Mouse (Mus musculus) neural tube, embryonic 14.5 days (tissue): ENCODE results near the gene Rgr. TPM values are rescaled to one million over a fixed set of nuclear protein-coding genes. Genes with fewer than 3 reads are reported as not detected.

Experiments used
- ATAC-seq: fragments of 200-750 bp; cut with Nextera tagmentation; 2 replicates; pipeline ENCODE4 v1.8.0; 2017; ENCODE audit warnings: low read depth, mild to moderate bottlenecking, moderate TSS enrichment, moderate library complexity
- H3K27ac ChIP-seq: fragments of 300-500 bp; sonication (generic); 2 replicates; pipeline ENCODE4 v1.5.1; 2014; ENCODE audit warnings: low read depth, mild to moderate bottlenecking, control low read depth, low read length, moderate library complexity, mixed read lengths
- H3K27me3 ChIP-seq: fragments of 300-500 bp; sonication (generic); 2 replicates; pipeline ENCODE4 v1.6.1; 2014; ENCODE audit warnings: low read length; ENCODE audit not compliant: control insufficient read depth, insufficient read depth
- H3K36me3 ChIP-seq: fragments of 300-500 bp; sonication (generic); 2 replicates; pipeline ENCODE4 v1.6.1; 2014; ENCODE audit warnings: low read length, mixed read lengths; ENCODE audit not compliant: control insufficient read depth, insufficient read depth
- H3K4me1 ChIP-seq: fragments of 300-500 bp; sonication (generic); 2 replicates; pipeline ENCODE4 v1.6.1; 2014; ENCODE audit warnings: low read length; ENCODE audit not compliant: control insufficient read depth, insufficient read depth
- H3K4me2 ChIP-seq: fragments of 300-500 bp; sonication (generic); 2 replicates; pipeline ENCODE4 v1.6.1; 2014; ENCODE audit warnings: mild to moderate bottlenecking, low read depth, low read length, control low read depth
- H3K4me3 ChIP-seq: fragments of 300-500 bp; sonication (generic); 2 replicates; pipeline ENCODE4 v1.5.1; 2014; ENCODE audit warnings: low read depth, low read length, control low read depth, mixed read lengths
- H3K9ac ChIP-seq: fragments of 300-500 bp; sonication (generic); replicated peaks from 2 replicates; pipeline ENCODE4 v1.6.1; 2014; ENCODE audit warnings: low read depth, mild to moderate bottlenecking, control low read depth, low read length, mixed read lengths
- H3K9me3 ChIP-seq: fragments of 300-500 bp; sonication (generic); 2 replicates; pipeline ENCODE4 v1.6.1; 2016; ENCODE audit warnings: low read length; ENCODE audit not compliant: control insufficient read depth
- WGBS: fragments of 180-500 bp; shearing (Covaris S2); extraction: QIAGEN DNeasy Blood & Tissue Kit; methylation state at CpG from one replicate; pipeline ENCODE4 v1.1.7; 2014; 5-methylcytosine and 5-hydroxymethylcytosine counted together
- polyA plus RNA-seq: library from polyadenylated mRNA; unstranded; fragments of >200 nt; fragmentation: Nextera tagmentation; extraction: Ambion mirVana; gene quantifications from 2 replicates; pipeline ENCODE4 v1.2.1, GENCODE M21; 2014

The Rgr gene
- polyA plus RNA-seq, 1 experiment from 2014 or later: not detected

DNA sequence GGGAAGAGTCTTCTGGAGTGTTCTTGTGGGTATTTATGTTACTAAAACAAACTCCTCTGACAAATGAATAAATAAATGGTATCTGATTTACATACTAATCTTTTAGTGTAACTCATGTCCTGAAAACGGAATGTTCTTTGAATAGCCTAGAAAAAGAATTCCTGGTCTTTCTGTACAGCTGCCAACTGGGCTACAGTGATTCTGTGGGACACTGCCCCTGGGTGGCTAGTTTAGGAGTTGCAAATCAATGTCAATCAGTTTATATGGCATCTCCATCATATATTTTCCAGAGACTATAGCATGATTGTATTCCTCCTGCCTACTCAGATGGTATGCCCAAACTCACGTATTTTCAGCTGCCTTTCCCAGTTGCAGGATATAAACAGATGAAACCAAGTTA lies 16.1 kb upstream of the Rgr start:
- Histone ChIP-seq H3K4me2 (no peak overlapping the region), H3K36me3 (no peaks in the 10 kb centered on the region), H3K9ac (no peak overlapping the region), H3K4me3 (no peak overlapping the region), H3K27ac (no peak overlapping the region), H3K27me3 (no peaks in the 10 kb centered on the region), H3K4me1 (no peaks in the 10 kb centered on the region), H3K9me3 (no peaks in the 10 kb centered on the region)
- ATAC-seq: no peak
- 67% methylated on average over 2 of the region's 2 CpGs for WGBS

DNA sequence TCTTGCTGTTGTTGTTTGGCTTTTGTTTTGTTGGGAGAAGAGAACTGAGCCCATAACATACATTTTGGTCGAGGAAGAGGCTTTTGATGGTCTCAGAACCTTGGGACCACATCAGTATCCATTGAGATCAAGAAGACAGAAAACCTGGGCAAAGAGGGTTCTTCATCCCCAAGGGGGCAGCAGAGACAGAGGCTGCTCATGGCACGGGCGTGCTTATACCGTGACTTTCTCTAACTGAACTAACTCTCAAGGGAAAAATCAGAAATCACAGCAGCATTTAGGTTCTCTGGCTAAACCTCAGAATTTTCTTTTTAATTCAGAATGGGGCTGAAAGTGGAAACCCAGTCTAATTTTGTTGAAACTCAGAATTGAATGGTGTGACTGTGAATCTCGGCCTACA lies 14.3 kb downstream of the Rgr start:
- ATAC-seq: no peak
- H3K4me1 ChIP-seq: no peaks in the 10 kb centered on the region
- WGBS: 44% methylated on average over 5 of the region's 5 CpGs
- no peak overlapping the region for H3K4me3 ChIP-seq
- no peaks in the 10 kb centered on the region for H3K27me3 ChIP-seq
- H3K27ac ChIP-seq: no peak overlapping the region
- no peaks in the 10 kb centered on the region for H3K36me3 ChIP-seq
- no peaks in the 10 kb centered on the region for H3K9me3 ChIP-seq
- H3K9ac ChIP-seq: no peak overlapping the region
- no peak overlapping the region for H3K4me2 ChIP-seq

DNA sequence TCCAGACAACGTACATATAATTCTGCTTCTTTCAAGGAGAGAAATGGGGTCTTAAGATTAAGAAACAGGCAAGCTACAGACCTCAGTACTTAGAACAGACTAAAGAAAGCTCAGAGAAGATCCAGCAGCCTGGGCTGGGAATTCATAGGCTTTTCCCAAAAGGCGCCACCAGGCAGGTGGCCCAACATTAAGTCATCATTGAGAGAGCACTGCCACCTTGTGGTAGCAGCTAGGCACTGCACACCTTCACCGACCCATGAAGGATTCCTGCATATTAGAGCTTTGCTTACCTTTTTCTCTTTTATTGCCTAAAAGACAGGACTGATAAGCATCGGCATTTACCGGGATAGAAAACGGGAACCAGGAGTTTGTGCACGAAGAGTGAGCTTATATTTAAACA lies 15.5 kb downstream of the Rgr start:
- Histone ChIP-seq H3K36me3 (no peaks in the 10 kb centered on the region), H3K9me3 (no peaks in the 10 kb centered on the region)
- 19% methylated on average over 7 of the region's 7 CpGs for WGBS

DNA sequence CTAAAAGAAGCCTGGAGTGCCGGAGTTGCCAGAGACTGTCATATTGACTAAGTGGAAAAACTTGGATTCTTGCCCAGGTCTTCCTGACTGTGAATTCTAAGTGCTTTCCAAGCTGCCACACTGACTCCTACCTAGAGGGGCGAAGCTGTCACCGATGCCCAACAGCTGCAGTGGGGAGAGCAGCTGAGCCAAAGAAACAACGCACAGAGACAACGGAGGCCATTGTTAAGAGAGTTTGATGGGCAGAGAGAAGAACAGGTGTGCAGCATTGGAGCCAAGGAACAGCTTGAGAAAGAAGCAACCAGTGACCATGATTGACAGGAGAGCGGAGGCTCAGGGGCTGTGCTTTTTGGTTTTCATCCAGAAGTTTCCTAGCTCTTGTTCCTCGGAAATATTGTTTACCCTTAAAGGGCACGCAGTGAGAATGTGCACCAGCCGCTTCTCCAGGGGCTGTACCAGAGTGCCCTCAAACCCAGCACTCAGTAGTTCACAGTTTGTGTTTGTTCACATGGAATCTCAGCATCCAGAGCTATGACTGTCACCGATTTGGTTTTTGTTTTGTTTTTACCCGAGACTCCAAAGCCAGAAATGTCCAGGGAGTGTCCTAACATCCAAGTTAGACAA lies 16.2 kb downstream of the Rgr start:
- no peaks in the 10 kb centered on the region for H3K27me3 ChIP-seq
- no peaks in the 10 kb centered on the region for H3K9me3 ChIP-seq
- no peak overlapping the region for H3K4me3 ChIP-seq
- no peak overlapping the region for H3K27ac ChIP-seq
- no peak overlapping the region for H3K4me2 ChIP-seq
- H3K36me3 ChIP-seq: no peaks in the 10 kb centered on the region
- no peak overlapping the region for H3K9ac ChIP-seq
- ATAC-seq: peak; percentile 48; the same call in 1 of the 2 replicates
- 64% methylated on average over 11 of the region's 11 CpGs for whole genome bisulfite sequencing
- H3K4me1 ChIP-seq: no peaks in the 10 kb centered on the region

More for the DNA sequence above, 15.5 kb downstream of the Rgr start:
- Histone ChIP-seq H3K27ac (no peak overlapping the region), H3K27me3 (no peaks in the 10 kb centered on the region), H3K4me2 (no peak overlapping the region), H3K9ac (no peak overlapping the region), H3K4me1 (no peaks in the 10 kb centered on the region), H3K4me3 (no peak overlapping the region)
- ATAC-seq: peak; percentile 81

DNA sequence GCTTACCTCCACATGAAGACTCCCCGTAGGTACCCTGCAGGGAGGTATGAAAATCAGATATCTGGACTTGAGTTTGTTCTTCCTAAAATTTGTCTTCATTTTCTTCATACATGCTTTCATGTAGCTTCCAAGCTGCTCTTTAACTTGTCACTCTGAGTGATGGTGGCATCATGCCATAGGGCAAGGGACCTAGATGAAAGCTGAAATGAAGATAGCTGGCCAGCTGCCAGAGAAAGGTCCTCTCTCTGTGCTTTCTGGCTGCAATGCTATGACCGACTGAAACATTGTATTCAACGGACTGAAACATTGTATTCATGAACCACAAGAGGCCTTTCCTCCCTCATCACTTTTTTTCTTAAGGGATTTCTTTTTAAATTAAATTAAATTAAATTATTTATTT lies 20.2 kb downstream of the Rgr start:
- H3K9ac ChIP-seq: no peak overlapping the region
- WGBS: 83% methylated on average over 3 of the region's 3 CpGs
- no peak overlapping the region for H3K27ac ChIP-seq
- no peaks in the 10 kb centered on the region for H3K36me3 ChIP-seq
- no peaks in the 10 kb centered on the region for H3K9me3 ChIP-seq
- no peaks in the 10 kb centered on the region for H3K27me3 ChIP-seq
- H3K4me2 ChIP-seq: no peak overlapping the region
- ATAC-seq: no peak
- no peak overlapping the region for H3K4me3 ChIP-seq
- H3K4me1 ChIP-seq: no peaks in the 10 kb centered on the region

DNA sequence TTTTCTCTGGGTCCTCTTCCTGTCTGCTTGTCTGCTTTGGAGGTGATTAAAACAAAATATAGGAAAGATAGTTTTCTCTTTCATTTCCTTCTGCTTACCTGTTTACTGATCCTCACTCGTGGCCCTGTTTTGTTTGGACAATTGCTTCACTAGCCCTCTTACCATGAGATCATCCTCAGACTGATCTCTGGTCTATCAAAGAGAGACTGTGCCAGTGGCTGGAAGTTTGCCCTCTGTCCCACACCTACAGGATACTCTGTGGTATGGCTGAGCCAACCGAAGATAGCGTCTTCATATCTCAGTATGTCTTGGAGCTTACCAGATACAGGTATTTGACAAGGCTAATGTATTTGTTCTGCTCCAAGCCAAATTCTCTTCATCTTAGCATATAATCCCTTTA lies 20.8 kb downstream of the Rgr start:
- no peaks in the 10 kb centered on the region for H3K9me3 ChIP-seq
- H3K9ac ChIP-seq: no peak overlapping the region
- H3K4me1 ChIP-seq: no peaks in the 10 kb centered on the region
- no peak for ATAC-seq
- H3K4me2 ChIP-seq: no peak overlapping the region
- H3K4me3 ChIP-seq: no peak overlapping the region
- H3K27ac ChIP-seq: no peak overlapping the region
- 96% methylated on average over 3 of the region's 3 CpGs for WGBS
- no peaks in the 10 kb centered on the region for H3K36me3 ChIP-seq
- no peaks in the 10 kb centered on the region for H3K27me3 ChIP-seq

DNA sequence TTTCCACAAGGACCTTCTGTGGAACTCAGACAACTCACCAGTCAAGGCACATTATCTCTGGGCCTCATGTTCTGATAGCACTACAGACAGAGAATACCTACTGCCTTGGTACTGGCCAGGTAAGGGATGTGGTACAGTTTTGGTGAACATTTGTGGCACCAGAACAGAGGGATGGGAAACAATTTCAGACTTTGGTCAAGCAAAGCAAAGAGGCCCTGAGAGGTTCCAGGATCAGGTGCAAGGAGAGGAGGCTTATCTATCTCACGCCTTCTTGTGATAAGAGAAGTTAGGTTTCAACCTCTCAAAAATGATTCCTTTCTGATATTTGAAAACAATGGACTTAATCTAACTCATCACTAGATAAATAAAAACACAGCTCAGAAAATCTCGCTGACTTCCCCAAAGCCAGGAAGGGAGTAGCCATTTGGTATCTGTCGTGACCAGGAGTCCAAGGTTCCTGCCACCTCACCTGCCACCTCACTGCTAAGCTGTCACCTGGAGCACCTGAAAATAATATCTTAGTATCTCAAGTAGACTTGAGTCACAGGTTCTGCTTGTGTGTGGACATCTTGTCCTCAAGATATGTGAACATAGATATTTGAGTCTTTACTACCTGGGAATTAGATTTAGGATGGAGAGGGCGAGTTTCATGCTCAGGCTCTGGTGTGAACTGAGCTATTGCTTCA lies 21.4 kb downstream of the Rgr start:
- no peaks in the 10 kb centered on the region for H3K36me3 ChIP-seq
- no peak overlapping the region for H3K27ac ChIP-seq
- no peak overlapping the region for H3K4me2 ChIP-seq
- no peaks in the 10 kb centered on the region for H3K27me3 ChIP-seq
- no peak overlapping the region for H3K9ac ChIP-seq
- ATAC-seq: no peak
- H3K9me3 ChIP-seq: no peaks in the 10 kb centered on the region
- H3K4me1 ChIP-seq: no peaks in the 10 kb centered on the region
- no peak overlapping the region for H3K4me3 ChIP-seq
- 88% methylated on average over 4 of the region's 4 CpGs for WGBS

DNA sequence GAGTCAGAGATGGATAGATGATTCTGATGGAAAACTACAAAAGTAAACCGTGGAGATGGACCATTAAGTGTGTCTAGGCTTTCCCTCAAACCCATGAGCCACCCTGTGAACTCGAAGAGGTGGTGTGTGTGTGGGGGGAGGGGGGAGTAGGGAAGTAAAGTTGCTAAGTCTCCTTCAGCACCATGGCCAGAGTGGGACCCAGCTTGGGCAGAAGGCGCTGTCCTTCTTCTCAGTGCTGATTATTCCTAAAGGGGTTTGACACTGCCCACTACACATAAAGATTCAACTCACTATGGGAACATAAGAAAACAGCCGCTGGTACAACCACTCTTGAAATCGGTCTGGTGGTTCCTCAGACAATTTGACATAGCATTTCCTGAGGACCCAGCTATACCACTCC lies 32.9 kb downstream of the Rgr start:
- Histone ChIP-seq H3K9ac (no peak overlapping the region), H3K27ac (no peak overlapping the region), H3K27me3 (no peaks in the 10 kb centered on the region), H3K9me3 (peaks cover 2% of the 10 kb centered on the region; the same call in 1 of the 2 replicates), H3K4me3 (no peak overlapping the region), H3K36me3 (no peaks in the 10 kb centered on the region), H3K4me2 (no peak overlapping the region), H3K4me1 (no peaks in the 10 kb centered on the region)
- ATAC-seq: no peak
- 38% methylated on average over 5 of the region's 5 CpGs for WGBS

DNA sequence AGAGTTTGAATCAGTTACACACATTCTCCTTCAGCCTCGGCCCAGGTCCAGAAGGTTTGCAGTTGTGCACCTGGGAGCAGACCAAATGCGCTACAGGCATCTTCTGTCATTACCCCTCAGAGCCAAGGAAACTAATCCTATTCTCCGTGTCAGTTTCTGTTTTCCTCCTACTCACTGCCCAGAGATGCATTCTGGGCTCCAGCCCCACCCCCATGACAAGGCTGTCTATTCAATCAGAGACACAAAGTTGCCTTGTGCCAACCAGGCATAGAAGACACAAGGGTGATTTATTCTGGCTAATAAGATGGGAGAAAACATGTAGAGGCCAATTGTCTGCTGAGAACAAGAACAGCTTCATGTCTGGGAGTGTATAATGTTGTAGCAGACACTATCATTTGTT lies 35.1 kb downstream of the Rgr start:
- Histone ChIP-seq H3K9ac (no peak overlapping the region), H3K27ac (no peak overlapping the region), H3K9me3 (peaks cover 2% of the 10 kb centered on the region; the same call in 1 of the 2 replicates), H3K4me2 (no peak overlapping the region), H3K36me3 (no peaks in the 10 kb centered on the region), H3K4me1 (no peaks in the 10 kb centered on the region), H3K27me3 (no peaks in the 10 kb centered on the region), H3K4me3 (no peak overlapping the region)
- WGBS: 38% methylated on average over 3 of the region's 3 CpGs
- ATAC-seq: no peak
